Mouse (Mus musculus): ENCODE data around the gene Trip12.

Trip12 gene

DNA sequence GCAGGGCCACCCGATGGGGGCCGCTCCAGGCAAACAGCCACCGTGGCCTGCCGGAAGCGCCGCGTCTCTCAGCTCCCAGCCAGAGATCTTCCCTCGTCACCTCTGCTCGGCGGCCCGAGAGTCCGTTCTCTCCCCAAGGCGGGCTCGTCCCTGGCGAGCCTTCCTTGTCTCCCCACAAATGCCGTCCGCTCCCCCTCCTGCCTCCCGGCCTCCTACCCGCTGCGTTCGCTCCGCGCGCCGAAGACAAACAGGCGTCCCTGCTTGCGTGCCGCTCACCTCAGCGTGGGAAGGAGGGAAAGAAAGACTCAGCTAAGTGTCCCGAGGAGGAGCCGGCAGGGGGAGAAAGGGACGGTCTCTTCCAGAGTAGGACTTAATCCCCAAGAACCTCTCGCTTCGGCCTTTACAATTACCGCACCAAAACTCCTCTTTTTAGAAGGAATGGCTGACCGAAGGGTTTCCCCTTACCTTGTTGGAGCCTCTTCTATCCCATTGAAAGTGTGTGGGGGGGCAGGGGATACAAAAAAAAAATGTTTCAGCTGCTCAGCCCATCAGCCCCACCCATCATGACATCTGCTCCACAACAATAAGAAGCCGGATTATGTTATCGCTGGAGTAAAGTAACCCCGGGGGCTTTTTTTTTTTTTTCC, at the start of gene Trip12:
Trip12 (minus strand) TSS at position 499 of the 647 bp plus-strand sequence.
- DNase-seq, result no peak

DNA sequence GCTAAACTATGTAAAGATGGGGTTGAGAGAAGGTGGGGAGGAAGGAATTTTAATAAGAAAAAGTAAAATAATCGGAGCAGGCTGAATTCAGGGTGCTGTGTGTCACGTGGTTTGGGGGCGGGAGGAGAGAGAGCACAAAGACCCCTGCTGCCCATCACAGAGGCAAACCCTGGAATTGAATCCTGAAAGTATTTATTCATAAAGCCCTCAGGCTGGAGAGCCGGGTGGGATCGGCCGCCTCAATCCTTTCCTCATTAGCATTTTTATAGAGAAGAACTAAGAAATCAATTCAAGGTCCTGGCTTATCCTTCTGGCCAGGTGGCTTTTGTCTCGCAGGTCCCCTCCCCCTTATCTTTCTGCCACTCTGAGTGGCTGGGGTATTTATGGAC, 49.7 kb upstream of the Trip12 start:
- DNase-seq, result no peak

DNA sequence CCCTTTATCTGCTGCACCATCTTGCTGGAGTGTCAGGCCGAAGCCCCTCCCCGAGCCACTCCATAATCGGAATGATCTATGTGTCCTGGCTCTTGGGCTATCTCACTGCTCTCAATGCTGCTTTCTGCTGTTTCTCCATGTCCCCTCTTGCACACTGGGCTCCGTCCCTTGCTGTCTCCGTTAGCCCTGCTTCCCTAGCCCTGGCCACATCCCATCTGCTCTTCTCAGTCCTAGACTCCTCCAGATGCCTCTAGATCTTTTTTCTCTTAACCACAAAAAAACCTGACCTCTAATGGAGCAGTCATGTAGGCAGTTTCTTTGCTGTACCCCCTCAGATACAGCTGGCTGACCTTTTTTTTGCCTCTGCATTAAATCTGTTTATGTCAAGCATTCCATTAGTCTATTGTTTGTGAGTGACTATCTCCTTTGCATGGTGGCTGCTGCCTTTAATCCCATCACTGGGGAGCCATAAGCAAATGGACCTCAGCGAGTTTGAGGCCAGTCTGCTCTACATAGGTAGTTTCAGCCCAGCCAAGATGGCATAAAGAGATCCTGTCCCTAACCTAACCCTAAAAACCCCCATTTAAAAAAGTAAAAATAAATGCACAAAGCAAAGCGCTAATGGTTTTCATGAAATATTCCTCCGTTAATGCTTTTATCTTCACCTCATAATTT, 49.2 kb upstream of the Trip12 start:
- no peak for DNase-seq

DNA sequence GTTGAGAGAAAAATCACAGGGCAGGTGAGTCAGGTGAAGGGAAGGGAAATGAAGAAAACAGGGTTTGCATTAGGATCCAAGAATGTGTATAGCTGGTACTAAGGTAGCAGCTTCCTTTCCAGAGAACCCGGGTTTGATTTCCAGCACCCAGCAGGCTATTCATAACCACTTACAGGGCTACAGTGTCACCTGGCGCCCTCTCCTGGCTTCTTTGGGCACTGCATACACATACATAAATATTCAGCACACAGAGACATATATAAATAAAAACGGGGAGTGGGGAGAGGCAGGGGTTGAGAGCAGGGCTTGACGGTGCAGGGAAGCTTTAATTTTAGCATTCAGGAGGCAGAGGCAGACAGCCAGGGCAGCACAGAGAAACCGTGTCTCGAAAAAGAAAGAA, 45.6 kb upstream of the Trip12 start:
- DNase-seq, result no peak

DNA sequence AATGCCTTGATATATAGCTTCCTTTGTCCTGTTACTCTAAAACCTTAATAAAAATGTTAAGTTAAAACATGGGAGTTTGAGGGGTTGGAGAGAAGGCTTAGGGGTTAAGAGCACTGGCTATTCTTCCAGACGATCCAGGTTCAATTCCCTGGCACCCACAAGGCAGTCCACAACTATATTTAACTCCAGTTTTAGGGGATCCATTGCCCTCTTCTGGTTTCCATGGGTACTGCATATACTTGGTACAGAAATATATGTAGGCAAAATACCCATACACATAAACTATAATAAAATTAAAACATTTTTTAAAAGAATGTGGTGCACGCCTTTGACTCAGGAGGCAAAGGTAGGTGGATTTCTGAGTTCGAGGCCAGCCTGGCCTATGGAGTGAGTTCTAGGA, 44.9 kb upstream of the Trip12 start:
- no peak for DNase-seq

DNA sequence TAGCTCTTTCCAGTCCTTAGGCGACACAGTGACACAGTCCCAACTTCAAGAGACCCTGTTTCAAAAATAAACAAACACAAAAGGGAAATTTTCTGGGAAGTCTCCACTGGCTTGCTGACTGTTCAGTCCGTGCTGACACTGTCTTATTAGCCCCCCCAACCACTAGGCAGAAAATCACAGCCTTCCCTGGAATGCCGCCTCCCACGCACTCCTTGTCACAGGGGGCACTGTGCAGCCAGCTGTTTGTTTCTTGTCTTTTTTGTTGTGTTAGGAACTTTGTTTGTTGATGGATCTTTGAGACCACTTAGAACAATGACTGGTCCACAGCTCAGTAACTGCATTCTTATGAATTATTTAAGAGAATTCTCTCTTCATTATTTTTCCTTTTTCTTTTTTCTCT, 43.6 kb upstream of the Trip12 start:
- no peak for DNase-seq

DNA sequence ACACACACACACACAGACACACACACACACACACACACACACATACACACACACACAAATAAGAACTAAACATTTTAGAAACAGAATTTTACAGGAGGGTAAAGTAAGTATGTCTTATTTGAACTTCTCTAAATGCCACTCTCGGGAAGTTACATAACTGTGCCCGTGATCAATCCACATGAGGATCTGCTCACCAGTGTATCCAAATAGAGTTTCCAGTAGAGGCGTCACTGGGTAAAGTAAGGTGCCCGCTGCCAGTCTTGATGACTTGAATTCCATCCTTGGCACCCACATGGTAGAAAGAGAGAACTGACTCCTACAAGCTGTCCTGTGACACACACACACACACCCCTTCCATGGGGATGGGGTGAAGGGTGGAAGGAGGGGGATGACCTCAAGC, 42.6 kb upstream of the Trip12 start:
- no peak for DNase-seq

- DNase-seq, result no peak
These were observed 41.8 kb upstream of the Trip12 start for GRCm38 (mm10) chr1:84882066-84882532.

DNA sequence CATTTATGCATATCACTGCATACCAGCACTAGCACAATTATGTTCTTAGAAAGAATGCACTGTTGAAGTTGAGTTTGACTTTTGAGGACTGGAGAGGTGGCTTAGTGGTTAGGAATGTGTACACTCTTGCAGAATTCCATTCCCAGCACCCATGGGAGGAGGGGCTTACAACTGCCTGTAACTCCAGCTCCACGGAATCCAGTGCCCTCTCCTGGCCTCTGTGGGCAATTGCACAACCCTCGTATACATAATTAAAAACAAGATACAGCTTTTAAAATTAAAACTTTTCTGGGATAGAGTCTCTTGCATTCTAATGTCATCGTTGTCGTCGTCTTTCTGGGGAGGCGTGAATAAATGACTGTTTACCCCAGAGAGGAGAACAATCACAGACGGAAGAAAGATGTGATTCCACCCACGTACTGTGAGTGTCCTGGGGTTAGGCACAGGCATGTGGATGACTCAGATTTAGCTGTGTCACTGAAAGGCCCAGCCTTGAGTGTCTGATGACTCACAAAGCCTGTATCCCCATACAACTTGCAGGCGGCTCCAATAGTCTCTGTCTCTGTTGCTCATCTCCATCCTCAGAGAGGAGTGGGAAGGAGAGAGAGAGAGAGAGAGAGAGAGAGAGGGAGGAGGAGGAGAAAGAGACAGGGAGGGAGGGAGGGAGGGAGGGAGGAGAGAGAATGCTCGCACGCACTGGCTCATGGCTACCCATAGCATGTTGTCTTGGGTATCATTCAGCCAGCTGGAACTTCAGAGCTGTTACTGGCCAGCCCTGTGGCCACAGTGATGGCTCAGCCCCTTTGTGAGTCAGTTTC, 41.1 kb upstream of the Trip12 start:
- DNase-seq, result no peak

DNA sequence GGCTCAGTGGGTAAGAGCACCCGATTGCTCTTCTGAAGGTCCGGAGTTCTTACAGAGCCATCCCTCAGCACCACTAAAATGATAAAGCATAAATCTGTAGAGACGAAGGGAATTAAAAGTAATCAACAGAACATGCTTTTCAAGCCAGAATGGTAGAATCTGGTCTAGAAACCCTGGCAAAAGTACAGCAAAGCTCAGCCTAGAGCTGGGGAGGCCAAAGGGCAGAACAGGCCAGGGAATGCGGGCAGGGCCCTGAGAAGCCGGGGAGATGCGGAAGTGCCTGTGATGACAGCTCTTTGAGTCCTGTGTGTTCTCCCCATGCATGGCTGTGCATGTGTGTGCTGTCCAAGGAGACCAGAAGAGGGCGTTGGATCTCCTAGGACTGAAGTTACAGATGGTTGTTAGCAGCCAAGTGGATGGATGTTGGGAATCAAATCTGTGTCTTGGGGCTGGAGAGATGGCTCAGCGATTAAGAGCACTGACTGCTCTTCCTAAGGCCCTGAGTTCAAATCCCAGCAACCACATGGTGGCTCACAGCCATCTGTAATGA, 39.3 kb upstream of the Trip12 start:
- no peak for DNase-seq

GRCm38 (mm10) chr1:84877590-84877989, 37.3 kb upstream of the Trip12 start:
- no peak for DNase-seq

DNA sequence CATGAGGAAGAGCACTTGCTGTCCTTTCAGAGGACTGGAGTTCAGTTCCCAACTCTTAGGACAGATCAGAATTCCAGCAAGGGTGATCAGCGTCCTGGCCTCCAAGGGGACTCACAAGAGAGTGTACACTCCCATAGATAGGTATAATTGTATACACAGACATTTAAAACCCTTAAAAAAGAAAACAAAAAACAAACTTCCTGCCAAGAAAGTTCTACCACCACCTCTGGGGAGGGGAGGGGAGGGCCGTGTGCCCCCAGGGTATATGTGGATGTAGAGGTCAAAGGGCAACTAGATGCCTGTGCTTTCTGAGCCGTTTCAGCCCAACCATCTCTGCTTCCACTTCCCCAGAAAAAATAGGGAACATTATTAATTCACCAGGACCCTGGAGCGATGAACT, 32.6 kb upstream of the Trip12 start:
- DNase-seq, result no peak

- no peak for DNase-seq
These were observed 31.8 kb upstream of the Trip12 start for GRCm38 (mm10) chr1:84872105-84872504.

DNA sequence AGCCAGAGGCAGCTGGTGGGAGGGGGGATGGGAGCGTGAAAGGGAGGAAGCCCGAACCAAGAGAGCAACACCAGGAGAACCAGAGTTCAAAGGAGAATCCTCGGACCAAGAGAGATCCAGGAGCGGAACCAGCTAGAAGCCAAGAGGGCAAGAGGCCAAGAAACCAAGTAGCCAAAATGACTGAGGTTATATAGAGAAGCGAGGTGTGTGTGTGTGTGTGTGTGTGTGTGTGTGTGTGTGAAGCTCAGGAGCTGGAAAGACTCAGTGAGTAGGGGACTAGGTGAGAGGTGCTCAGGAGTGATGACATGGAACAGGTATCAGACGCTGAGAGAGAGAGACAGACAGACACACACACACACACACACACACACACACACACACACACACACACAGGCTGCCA, 30.8 kb upstream of the Trip12 start:
- DNase-seq, result no peak

GRCm38 (mm10) chr1:84869498-84869897, 29.2 kb upstream of the Trip12 start:
- no peak for DNase-seq

GRCm38 (mm10) chr1:84868841-84869240, 28.5 kb upstream of the Trip12 start:
- no peak for DNase-seq

GRCm38 (mm10) chr1:84868311-84868710, 28.0 kb upstream of the Trip12 start:
- no peak for DNase-seq

GRCm38 (mm10) chr1:84866706-84867230, 26.5 kb upstream of the Trip12 start:
- DNase-seq, result no peak

DNA sequence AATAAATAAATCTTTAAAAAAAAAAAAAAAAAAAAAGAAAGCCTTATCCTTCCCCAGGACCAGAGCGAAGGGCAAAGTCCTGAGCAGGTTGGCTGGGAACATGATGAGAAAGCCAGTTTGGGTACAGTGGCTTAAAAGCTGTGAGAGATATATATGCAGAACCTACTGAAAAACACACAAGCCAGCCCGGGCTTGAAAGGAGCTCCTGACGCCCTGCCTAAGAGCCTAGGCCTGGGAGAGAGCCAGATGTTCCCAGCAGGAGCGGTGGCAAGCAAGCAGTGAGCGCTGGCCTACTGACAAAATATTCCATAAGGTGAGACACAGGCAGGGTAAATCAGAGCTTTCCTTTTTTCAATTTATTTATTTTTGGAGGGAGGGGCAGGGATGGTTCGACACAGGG, 25.9 kb upstream of the Trip12 start:
- no peak for DNase-seq

GRCm38 (mm10) chr1:84864645-84865044, 24.3 kb upstream of the Trip12 start:
- no peak for DNase-seq

- DNase-seq, result no peak
These were observed 20.9 kb upstream of the Trip12 start for GRCm38 (mm10) chr1:84861255-84861630.

DNA sequence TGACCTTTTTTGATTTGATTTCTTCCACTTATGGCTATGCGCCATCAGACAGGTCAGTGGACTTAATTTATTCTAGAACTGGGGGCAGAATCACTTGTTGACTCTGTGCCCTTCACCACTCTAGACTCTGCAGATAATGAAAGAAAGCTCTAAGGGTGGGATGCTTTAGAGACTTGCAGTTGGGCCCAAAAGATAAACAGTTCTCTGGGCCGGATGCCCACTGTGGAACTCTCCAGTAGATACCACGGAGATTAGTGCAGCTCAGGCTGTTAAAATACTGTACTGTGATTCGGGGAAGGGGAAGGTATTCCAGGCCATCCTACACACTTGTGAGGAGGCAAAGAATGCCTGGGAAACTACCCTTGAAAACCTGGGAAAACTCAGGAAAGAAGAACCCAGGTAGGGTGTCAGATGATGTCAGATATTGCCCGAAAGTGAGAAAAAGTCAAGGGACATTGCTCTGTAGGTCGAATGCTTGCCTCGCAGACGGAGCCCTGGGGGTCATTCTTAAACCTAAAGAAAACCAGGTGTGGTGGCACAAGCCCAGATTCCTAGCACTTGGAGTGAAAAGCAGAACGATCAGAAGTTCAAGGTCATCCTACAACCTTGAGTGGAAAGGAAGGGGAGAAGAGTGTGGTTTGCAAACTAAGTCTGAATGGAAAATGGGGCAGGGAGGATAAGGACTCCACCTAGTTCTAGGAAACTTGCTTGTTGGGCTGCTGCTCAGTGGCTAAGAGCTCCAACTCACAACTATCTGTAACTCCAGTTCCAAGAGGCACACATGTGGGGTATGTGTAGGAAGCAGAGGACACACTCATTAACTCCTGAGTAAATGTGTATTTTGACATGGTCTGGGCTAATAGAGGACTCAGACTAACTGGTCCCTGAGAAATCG, 20.3 kb upstream of the Trip12 start:
- no peak for DNase-seq

Measured in cerebellum, postnatal 36 days (tissue).